Mouse (Mus musculus): ENCODE data around the gene Tomm20l. TPM values are rescaled to one million over a fixed set of nuclear protein-coding genes. Genes with fewer than 3 reads are reported as not detected.

Tomm20l gene
- total RNA-seq, 2 experiments from 2014 or later = 2.1 to 2.6 TPM

GRCm38 (mm10) chr12:71154979-71155378 lies 43.8 kb downstream of the Tomm20l start:
- no peak for DNase-seq

GRCm38 (mm10) chr12:71157974-71158373 lies 46.7 kb downstream of the Tomm20l start:
- no peak for DNase-seq

GRCm38 (mm10) chr12:71164410-71164809 lies 53.2 kb downstream of the Tomm20l start:
- no peak for DNase-seq

DNA sequence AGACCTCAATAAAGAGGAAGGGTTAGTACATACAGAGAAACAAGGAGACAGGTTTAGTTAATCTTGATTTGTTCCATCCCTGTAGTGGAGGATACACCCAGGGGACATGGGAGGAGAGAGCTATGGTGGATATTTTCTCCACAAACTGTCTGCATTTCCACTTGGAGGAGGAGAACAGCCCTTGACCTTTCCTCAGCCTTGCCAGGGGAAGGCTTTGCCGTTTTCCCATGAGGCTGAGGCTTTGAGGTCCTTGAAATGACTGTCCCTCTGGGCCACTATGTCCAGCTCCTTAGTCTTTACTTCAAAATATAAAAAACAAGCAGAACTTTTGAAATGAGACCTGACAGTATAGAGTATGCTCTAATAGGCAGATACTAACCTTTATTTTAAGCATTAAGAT lies 58.7 kb downstream of the Tomm20l start:
- DNase-seq = peak; percentile 52

Other genes with a start within 250 kb of the Tomm20l start
- 100 to 1,000 TPM; 178 to 189 TPM for gene Actr10, start 173.6 kb upstream of the Tomm20l start, total RNA-seq (2021)
- gene Psma3, start 136.8 kb upstream of the Tomm20l start, total RNA-seq (2021) = 100 to 1,000 TPM; 337 to 352 TPM
- gene Arid4a, start 95.4 kb upstream of the Tomm20l start, total RNA-seq (2021) = 10 to 100 TPM; 19.2 to 21.1 TPM
- 10 to 100 TPM; 68.7 to 79.0 TPM for gene Timm9, start 25.3 kb downstream of the Tomm20l start, total RNA-seq (2021)
- 10 to 100 TPM in 1 of 2 experiments, 1 to 10 TPM in 1; 6.1 to 10.7 TPM for gene 2700049A03Rik, start 25.4 kb downstream of the Tomm20l start, total RNA-seq (2021)
- 10 to 100 TPM; 18.2 to 21.9 TPM for gene Dact1, start 198.5 kb downstream of the Tomm20l start, total RNA-seq (2021)

All from adrenal gland, postnatal 10 days (tissue).